Mouse (Mus musculus): Measurements from ENCODE around the gene Slc7a7.

Slc7a7 gene

DNA sequence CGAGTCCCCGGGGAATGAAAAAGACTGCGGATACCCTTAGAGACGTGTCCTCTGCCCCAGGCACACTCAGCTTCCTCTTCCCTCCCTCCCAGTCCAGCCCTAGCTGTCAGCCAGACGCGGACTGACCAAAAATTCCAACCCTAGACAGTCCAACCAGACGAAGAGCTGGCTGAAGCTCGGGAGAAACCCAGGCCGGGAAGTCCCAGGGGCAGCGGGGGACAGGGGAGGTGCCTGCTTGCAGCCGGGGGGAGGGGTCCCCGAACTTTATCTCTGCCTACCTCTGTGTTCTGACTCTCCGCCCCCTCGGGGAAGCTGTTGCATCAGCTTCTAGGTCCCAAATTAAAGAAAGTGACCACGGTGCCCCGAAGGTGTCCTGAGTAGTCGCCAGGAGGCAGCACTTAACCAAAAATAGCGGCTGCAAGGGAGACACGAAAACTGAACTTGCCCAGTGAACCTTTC, at the start of gene Slc7a7:
Slc7a7 (minus strand) TSS at position 158 of the 459 bp plus-strand sequence.
- no peak for DNase-seq (ENCODE audit: inconsistent ontology term)

DNA sequence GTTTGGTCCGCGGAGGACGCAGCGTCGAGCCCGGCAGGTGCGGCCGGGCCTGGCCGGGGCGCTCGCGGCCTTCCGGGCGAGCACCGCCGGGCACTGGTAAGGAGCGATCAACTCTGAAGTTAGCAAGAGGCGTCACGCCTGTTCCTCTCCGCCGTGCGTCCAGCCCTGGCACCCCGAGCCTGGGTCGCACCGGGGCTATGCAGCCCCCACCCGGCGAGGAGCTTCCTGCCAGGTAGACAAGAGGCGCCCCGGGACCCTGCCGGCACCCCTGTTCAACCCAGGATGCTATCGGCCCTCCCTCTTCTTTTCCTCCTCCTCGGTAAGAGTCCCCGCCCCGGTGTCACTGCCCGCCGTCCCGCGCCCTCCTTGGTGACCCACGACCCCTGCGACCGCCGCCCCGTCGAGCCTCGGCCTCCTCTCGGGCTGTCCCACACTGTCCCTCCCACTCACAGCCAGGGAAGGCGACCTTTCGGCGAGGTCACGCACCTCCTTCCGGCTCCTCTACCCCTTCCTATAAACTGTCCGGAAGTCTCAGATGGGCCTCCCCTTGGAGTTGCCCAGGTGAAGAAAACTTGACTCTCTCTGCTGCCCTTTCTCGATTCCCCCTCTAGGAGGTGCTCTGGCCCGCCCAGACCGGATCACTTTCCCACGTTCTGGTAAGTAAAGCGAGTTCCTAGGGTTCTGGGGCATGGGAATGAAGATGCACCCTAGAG, 46.9 kb upstream of the Slc7a7 start:
- peak; percentile 69 for DNase-seq (ENCODE audit: inconsistent ontology term)

DNA sequence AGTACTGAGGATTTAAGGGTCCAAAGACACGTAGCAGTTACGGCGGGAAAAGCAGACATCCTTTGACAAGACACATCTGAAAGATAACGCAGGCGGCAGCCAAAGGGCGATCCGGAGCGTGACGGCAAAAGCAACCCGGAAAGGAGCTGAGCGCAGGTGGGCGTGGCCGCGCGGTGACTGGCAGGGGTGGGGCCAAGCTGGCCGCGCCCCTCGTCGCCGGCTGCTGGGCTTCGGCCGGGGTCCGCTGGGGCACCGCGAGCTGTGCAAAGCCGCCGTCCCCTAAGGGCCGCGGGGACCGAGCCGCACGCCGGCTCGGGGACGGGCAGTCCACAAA, 46.3 kb upstream of the Slc7a7 start, which contains the start of gene Lrp10:
Lrp10 (plus strand) TSS at position 179 of the 334 bp plus-strand sequence.
- peak; percentile 90 for DNase-seq (ENCODE audit: inconsistent ontology term)

DNA sequence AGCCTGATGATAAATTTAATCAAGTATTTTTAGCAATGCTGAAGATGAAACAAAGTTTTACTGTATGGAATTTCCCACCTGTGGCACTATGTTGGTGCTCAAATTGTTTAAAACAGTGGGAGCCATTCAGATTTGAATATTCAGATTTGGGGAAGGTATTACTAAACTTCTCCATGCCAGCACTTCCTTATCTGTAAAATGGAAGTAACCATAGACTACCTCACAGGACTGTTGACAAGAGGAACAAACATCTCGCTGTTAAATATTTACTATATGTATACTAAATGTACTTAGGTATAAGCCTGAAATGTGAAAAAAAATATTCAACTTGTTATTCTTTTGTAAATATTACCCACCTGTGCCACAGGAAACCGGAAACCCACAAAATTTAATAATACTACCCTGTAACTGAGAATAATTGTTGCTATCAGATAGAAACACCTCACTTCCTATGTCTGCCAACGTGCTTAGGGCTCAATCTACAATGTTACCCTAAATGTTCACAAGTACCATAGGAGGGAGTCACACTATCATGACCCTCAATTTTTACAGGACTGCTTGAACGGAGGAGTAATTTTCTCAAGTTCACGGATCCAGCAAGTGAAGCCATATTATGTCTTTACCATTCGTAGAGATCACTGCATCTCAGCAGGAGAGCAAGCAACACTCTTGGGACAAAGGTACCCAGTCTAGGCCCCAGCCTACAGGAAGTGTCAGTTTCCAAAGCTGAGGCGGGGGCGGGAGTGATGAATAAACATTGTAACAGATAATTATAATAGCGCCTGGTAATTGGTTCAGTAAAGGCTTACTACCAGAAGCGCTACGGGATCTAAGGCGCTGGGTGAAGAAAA, 45.8 kb upstream of the Slc7a7 start:
- DNase-seq (ENCODE audit: inconsistent ontology term), result no peak

DNA sequence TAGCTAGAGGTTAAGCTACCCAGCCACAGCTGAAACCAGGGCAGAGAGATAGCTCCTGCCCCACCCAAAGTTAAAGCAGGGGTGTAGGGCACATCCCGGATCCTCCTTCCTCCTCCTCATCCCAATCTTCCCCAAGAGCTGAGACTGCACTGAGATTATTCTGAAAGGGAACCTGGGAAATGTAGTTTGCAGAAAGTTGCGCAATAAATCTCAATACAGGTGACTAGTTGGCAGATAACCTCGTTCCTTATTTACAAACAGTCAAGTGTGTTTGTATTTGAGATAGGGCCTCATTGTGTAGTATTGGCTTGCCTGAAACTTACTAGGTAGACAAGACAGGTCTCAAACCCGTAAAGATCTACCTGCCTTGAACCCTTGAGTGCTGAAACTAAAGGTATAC, 44.6 kb upstream of the Slc7a7 start:
- no peak for DNase-seq (ENCODE audit: inconsistent ontology term)

DNA sequence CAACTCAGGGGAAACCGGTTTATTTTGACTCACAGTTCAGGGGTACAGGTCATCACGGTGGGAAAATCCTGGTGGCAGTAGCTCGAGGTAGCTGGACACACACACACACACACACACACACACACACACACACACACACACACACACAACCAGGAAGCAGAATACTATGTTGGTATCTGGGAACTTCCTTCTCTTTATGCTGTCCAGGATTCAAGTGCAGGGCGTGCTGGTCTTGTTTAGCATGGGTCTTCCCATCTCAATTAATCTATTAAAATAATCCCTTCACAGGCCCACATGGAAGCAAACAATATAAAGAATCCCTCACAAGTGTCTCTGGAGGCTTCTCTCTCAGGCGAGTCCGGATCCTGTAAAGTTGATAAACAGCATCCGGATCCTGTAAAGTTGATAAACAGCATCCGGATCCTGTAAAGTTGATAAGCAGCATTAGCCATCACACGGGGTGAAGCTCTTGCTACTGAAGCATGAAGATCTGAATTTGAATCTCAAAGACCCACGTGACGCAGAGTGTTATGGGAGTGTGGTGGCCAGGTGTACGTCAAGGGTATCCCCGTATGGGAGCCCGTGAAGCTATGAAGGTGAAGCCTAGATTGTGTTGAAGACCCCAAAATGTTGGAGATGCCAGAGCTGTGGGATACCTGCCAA, 40.5 kb upstream of the Slc7a7 start:
- DNase-seq (ENCODE audit: inconsistent ontology term), result no peak

DNA sequence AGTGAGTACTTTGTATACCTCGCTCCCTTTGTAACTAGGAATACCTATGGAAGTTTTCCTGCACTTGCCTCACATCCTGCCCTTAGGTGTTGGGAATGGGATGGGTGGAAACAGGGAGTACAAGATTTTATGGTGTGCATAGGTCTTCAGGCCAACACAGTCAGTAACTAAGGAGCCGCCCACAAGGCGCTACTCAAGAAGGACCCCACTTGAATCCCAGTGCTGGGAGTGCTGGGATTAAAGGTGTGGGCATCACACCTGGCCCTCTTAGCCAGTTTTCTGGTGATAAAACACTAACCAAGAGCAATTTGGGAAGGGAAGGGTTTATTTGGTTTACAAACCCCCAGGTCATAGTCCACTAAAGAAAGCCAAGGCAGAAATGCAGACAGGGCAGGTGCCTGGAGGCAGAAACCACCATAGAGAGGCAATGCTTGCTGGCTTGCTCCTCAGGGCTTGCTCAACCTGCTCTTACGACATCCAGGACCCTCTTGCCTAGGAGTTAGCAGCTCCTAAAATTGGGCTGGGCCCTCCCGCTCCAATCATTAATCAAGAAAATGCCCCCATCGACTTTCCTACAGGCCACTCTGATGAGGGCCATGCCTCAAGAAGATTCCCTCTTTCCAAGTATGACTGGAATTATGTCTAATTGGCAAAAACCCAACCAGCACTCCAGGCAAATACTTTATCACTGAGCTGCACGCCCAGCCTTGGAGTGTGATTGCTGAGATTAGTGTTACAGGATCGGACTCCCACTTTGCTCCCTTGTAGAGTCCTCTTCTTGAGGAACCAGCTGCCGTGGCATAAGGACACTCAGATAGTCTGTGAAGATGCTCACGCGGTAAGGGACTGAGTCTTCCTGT, 37.3 kb upstream of the Slc7a7 start:
- DNase-seq (ENCODE audit: inconsistent ontology term), result no peak

DNA sequence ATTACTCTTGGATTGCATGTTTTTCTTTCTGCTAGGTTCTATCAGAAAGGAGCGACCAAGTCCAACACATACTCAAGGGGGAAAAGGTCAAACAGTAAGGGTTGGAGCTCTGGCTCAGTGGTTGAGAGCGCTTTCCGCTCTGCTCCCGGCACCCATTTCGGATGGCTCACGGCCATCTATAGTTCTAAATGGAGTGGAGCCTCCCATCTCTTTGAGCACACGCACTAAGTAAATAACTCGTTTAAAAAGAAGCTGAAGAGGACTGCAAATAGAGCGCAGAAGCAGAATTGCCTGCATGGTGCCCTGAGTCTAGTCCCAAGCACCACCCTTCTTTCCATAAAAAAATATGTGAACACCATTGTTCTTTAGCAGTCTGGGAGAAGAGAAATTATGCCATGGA, 36.0 kb upstream of the Slc7a7 start:
- DNase-seq (ENCODE audit: inconsistent ontology term), result no peak

DNA sequence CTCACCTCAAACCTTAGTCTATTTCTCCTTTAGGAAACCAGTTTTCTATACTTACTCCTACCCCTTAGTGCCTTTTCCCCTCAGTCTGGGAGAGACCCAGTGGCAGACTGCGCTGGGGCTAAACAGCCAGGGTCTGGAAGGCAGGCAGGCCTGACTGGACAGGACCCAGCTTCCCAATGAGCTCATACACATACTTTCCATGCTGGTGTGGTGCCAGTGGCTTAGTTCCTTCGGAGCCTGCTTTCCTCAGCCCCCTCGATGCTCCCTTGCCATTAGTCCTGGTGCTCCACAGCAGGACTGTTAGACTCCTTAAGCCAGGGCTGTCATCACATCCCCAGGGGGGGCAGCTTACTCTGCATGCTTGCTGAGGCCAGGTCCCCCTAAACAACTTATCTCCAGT, 27.9 kb upstream of the Slc7a7 start:
- peak; percentile 60 for DNase-seq (ENCODE audit: inconsistent ontology term)

DNA sequence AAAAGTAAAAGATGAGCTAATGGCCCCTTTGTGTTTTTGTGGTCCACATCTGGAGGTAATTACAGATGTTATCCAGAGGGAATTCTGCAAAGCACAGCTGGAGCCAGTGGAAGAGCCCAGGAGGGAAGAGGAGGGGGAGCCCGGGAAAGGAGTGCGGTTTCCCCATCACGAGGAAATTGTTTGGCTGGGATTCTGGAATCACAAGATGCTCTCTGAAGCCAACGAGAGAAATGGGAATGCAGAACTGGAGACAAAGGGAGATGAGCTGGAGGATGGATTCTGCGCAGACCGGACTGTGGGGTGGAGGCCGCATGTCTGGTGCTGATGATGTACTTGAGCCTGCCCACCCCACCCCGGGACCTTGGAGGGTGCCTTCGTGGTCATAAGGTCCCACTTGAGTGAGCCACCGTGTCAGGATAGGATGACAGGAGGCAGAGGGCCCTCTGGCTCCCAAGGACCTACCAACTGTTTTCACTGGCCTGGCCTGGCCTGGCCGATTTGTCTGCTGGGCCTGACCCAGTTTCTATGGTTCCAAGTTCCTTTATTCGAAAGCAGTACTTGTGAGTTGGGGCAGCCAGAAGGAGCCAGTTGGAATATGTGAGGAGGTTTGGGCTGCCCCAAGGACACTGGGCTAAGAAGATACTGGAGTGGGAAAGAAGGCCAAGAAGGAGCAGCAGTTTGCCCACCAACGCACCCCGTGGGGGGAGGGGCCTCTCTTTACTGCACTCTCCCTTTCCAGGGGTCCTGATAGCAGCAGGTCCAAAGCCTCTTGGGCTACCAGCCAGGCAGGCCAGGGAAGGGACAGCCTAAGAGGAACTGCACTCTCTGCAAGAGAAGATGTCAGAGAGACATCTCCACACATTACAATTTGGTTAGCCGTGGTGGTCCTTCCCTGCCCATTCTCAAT, 26.4 kb upstream of the Slc7a7 start:
- peak; percentile 62 for DNase-seq (ENCODE audit: inconsistent ontology term)

DNA sequence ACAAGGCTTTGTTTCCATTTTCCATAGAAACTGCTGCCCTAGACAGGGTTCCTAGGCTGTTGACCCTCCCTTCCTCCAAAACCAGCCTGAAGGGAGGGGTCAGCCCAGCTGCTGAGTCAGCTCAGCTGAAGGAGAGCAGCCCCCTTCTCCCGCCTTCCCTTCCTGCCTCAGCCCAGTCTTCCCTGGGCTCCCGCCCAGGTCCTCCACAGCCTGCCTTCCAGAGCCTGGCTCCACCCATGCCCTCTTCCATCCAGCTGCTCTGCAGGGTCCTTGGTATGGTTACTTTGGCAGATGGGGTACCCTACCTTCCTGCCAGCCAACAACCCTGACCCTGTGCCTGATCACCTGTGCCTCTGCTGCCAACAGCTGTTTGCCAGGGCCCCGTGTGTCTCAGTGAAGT, 25.6 kb upstream of the Slc7a7 start:
- no peak for DNase-seq (ENCODE audit: inconsistent ontology term)

DNA sequence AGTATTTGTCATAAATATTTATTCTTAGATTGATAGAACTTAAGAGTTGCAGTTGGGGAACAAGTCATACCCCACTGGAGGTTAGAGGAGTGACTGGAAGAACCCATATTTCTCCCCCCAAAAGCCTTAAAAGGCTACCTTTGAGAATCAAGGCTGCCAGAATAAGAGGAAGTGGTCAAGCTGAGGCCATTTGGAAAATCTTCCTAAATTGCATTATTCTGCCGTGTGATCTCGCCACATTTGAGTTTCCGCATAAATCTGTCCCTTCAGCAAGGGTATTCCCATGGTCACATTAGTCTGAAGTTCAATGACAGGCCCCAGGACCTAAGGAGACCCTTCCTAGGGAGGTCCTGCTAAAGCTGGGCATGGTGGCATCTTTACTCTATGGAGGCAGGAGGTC, 25.0 kb upstream of the Slc7a7 start:
- no peak for DNase-seq (ENCODE audit: inconsistent ontology term)

DNA sequence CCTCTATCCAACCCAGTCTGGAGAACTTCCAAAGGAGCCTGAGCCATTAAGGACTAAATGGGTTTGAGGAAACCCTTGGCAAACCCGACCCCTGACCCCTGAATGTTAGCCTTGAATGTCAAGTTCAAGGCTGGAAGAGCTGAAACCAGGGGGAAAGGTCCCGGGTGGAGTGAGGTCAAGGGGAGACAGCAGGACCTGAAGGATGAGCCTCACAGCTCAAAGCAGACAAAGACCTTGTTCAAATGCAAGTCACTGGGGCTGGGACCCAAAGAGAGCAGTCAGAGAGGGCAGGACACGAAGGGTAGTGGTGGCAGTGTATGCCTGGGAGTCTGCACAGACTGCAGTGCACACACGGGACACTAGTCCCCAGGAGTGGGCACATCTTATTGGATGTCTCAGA, 23.8 kb upstream of the Slc7a7 start:
- no peak for DNase-seq (ENCODE audit: inconsistent ontology term)

DNA sequence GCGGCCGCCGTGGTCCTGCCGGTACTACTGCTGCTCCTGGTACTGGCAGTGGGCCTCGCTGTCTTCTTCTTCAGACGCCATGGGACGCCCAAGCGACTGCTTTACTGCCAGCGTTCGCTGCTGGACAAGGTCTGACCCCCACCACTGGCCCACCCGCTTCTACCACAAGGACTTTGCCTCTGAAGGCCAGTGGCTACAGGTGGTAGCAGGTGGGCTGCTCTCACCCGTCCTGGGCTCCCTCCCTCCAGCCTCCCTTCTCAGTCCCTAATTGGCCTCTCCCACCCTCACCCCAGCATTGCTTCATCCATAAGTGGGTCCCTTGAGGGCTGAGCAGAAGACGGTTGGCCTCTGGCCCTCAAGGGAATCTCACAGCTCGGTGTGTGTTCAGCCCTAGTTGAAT, 23.0 kb upstream of the Slc7a7 start:
- no peak for DNase-seq (ENCODE audit: inconsistent ontology term)

DNA sequence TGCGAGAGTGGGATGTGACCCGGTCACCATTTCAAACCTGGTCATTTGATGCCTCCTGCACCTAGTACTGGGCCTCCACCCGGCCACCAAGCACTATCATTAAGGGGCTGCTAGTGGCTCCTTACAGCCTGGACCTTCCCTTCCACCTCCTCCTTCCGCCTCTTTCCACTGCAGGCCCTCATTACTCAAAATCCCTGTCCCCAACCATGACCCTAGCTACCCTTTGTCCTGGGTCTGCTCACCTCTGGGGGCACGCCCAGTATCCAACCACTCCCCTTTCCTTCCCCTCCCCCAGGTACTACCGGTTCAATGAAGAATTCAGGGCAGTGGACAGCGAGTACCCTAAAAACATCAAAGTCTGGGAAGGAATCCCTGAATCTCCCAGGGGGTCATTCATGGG, 22.0 kb upstream of the Slc7a7 start:
- DNase-seq (ENCODE audit: inconsistent ontology term), result no peak

DNA sequence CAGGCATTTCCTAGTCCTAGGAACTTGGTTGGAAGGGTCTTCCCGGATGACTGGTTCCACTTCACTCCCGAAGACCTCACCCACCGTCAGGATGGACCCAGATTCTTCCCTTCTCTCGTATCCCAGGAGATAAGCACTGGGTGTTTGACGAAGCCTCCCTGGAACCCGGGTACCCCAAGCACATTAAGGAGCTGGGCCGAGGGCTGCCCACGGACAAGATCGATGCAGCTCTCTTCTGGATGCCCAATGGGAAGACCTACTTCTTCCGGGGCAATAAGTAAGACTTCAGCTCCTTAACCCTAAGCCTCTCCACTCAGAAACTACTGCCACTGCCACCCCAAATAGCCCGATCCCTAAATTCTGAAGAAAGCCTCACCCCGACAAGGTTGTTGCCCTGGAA, 21.6 kb upstream of the Slc7a7 start:
- no peak for DNase-seq (ENCODE audit: inconsistent ontology term)

DNA sequence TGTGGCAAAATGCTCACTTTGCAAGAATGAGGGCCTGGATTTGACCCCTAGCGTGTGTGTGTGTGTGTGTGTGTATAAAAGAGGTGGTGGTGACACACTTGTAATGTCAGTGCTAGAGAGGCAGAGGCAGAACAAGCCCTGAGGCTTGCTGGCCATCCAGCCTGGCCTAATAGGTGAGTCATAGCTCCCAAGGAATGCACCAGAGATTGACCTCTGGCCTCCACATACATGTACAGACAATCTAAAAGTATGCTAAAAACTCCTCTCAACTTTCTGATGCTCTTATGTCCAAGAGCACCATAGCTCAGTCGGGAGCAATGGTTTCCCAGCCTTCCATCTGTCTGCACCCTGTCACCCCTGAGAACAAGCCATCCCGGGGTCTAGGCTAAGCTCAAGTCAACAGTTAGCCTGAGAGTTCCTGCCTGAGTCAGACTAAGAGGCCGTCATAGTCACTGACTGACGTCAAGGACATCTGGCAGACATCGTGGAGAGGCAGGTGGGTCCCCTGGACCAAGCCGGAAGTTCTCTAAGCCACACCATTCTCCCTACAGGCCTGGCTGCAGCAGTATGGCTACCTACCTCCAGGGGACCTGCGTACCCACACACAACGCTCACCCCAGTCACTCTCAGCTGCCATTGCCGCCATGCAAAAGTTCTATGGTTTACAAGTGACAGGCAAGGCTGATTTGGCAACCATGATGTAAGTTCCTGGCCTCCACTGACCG, 17.8 kb upstream of the Slc7a7 start:
- peak; percentile 60 for DNase-seq (ENCODE audit: inconsistent ontology term)

DNA sequence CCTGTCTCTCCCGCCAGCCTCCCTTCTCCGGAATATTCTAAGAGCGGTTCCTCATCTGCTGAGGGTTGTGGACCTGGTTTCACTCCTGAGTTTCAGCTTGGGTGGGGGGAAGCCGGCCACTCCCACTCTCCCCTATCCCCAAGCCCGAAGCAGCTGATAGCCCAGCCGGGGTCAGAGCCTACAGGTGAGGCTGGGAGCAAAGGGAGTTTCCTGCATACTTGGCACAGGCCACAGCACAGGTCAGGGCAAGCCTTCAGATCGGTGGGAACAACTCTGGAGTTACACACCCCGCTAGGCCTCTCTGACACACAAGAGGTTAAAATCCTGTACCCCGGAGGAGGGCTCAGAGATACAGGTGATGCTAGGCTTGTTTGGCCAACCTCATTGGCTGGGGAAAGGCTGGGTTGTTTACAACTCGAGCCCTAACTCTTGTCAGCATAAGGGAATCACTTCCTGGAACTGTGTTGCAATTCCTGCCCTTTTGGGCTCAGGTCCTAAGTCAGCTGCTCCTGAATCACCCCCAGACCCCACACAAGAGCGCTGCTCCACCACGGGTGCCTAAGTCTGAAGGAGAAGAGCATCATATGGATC, 16.5 kb upstream of the Slc7a7 start:
- DNase-seq (ENCODE audit: inconsistent ontology term), result no peak
